Mouse (Mus musculus): ENCODE measurements around the gene Gm4836. TPM values are rescaled to one million over a fixed set of nuclear protein-coding genes. Genes with fewer than 3 reads are reported as not detected.
"Not testable (repeated sequence)": the region's sequence is repeated elsewhere in the genome, so short reads cannot be mapped to it uniquely, and the experiment has no call there.

The Gm4836 gene
- polyA plus RNA-seq (2012; rRNA removed): not detected in 2 replicates

GRCm38 (mm10) chrX:28293532-28293931 is at the start of gene Gm4836:
Gm4836 (minus strand) TSS chrX:28293632.
- not testable (repeated sequence) for DNase-seq; H3K27me3 ChIP-seq (replicated peaks; ENCODE audit: control insufficient read depth, insufficient read depth, low read length); H3K4me1 ChIP-seq (ENCODE audit: control insufficient read depth, insufficient read depth, low read length); H3K4me3 ChIP-seq (ENCODE audit: insufficient read depth, low read depth, low read length); H3K27ac ChIP-seq (ENCODE audit: insufficient read depth, low read depth, low read length); H3K36me3 ChIP-seq (ENCODE audit: control insufficient read depth, insufficient read depth, low read length)
- WGBS: no CpG with 5 or more reads among the region's 6 CpGs

Measured in kidney, adult 2 months (tissue).